Mouse (Mus musculus): ENCODE measurements around the gene Slc10a1. TPM values are rescaled to one million over a fixed set of nuclear protein-coding genes. Genes with fewer than 3 reads are reported as not detected.

Slc10a1 gene
- polyA plus RNA-seq, 1 experiment, result not detected

- Histone ChIP-seq H3K79me2 (ENCODE audit: control insufficient read depth, insufficient read depth) (no peaks in the 10 kb centered on the region), H3K79me3 (ENCODE audit: low read depth) (no peaks in the 10 kb centered on the region), H3ac (ENCODE audit: control insufficient read depth, insufficient read length, low read depth) (no peak overlapping the region), H3K27me3 (ENCODE audit: control insufficient read depth, insufficient read depth, insufficient read length) (no peaks in the 10 kb centered on the region), H3K36me3 (ENCODE audit: control insufficient read depth, insufficient read depth) (no peaks in the 10 kb centered on the region), H3K4me3 (ENCODE audit: insufficient read depth, poor library complexity, severe bottlenecking) (no peak overlapping the region)
- TF ChIP-seq FOSL1 (IDR thresholded peaks at IDR 0.05; ENCODE audit: insufficient read depth, low read length, poor library complexity, severe bottlenecking), result no peak
- TF ChIP-seq USF1 (IDR thresholded peaks at IDR 0.05; ENCODE audit: low read depth), result no peak
- TF ChIP-seq MYOD1 (IDR thresholded peaks at IDR 0.05; ENCODE audit: control insufficient read depth, insufficient read length, low read depth), result no peak
- TF ChIP-seq CTCF (IDR thresholded peaks at IDR 0.05; ENCODE audit: control insufficient read depth, insufficient read depth, insufficient read length), result no peak
- TF ChIP-seq MAX (IDR thresholded peaks at IDR 0.05), result no peak
- no peak for TF ChIP-seq MYOG (IDR thresholded peaks at IDR 0.05; ENCODE audit: control insufficient read depth, extremely low read depth, insufficient read length)
- no peak for TF ChIP-seq CEBPB (IDR thresholded peaks at IDR 0.05; ENCODE audit: low read depth)
Measured at GRCm38 (mm10) chr12:80930141-80930540, 38.4 kb downstream of the Slc10a1 start.

DNA sequence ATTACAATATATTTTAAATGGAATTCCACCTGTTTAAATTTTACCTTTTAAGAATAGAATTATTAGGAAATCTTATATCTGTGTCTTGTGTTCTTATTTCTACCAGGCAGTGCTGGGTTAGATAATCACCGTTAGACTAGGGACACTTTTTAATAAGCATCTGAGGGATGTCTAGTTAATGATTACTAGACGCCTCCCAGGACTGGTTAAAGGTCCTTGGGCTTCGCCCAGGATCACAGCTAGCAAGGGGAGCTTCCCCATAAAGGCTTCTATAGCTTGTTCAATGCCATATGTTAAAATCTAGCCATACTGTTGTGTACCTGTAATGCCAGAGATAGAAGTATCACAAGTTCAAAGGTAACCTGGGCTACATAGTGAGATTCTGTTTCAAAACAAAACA is 39.6 kb downstream of the Slc10a1 start:
- TF ChIP-seq FOSL1 (IDR thresholded peaks at IDR 0.05; ENCODE audit: insufficient read depth, low read length, poor library complexity, severe bottlenecking) (no peak), MYOD1 (IDR thresholded peaks at IDR 0.05; ENCODE audit: control insufficient read depth, insufficient read length, low read depth) (no peak), MYOG (IDR thresholded peaks at IDR 0.05; ENCODE audit: control insufficient read depth, extremely low read depth, insufficient read length) (no peak), CEBPB (IDR thresholded peaks at IDR 0.05; ENCODE audit: low read depth) (no peak), CTCF (IDR thresholded peaks at IDR 0.05; ENCODE audit: control insufficient read depth, insufficient read depth, insufficient read length) (no peak), MAX (IDR thresholded peaks at IDR 0.05) (no peak), USF1 (IDR thresholded peaks at IDR 0.05; ENCODE audit: low read depth) (no peak)
- H3K79me2 ChIP-seq (ENCODE audit: control insufficient read depth, insufficient read depth), result no peaks in the 10 kb centered on the region
- no peaks in the 10 kb centered on the region for H3K27me3 ChIP-seq (ENCODE audit: control insufficient read depth, insufficient read depth, insufficient read length)
- no peaks in the 10 kb centered on the region for H3K36me3 ChIP-seq (ENCODE audit: control insufficient read depth, insufficient read depth)
- H3ac ChIP-seq (ENCODE audit: control insufficient read depth, insufficient read length, low read depth), result no peak overlapping the region
- no peaks in the 10 kb centered on the region for H3K79me3 ChIP-seq (ENCODE audit: low read depth)
- no peak overlapping the region for H3K4me3 ChIP-seq (ENCODE audit: insufficient read depth, poor library complexity, severe bottlenecking)

DNA sequence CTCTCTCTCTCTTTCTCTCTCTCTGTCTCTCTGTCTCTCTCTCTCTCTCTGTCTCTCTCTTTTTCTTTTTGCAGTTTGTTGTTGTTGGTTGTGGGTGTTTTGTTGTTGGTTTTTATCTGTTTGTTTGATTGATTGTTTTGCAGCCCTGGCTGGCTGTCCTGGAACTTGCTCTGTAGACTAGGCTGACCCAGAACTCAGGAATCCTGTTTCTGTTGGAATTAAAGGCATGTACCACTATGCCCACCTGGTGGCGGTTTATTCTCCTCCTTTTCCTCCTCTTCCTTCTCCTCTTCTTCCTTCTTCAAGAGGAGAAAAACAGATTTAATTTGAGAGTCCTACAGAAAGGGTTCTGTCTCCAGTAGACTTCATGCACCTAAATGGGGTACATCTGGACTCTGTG is 41.0 kb downstream of the Slc10a1 start:
- no peak overlapping the region for H3ac ChIP-seq (ENCODE audit: control insufficient read depth, insufficient read length, low read depth)
- H3K79me2 ChIP-seq (ENCODE audit: control insufficient read depth, insufficient read depth), result no peaks in the 10 kb centered on the region
- H3K27me3 ChIP-seq (ENCODE audit: control insufficient read depth, insufficient read depth, insufficient read length), result peaks cover 5% of the 10 kb centered on the region
- no peaks in the 10 kb centered on the region for H3K79me3 ChIP-seq (ENCODE audit: low read depth)
- TF ChIP-seq CEBPB (IDR thresholded peaks at IDR 0.05; ENCODE audit: low read depth) (no peak), MYOD1 (IDR thresholded peaks at IDR 0.05; ENCODE audit: control insufficient read depth, insufficient read length, low read depth) (no peak), MAX (IDR thresholded peaks at IDR 0.05) (no peak), FOSL1 (IDR thresholded peaks at IDR 0.05; ENCODE audit: insufficient read depth, low read length, poor library complexity, severe bottlenecking) (no peak)
- H3K36me3 ChIP-seq (ENCODE audit: control insufficient read depth, insufficient read depth), result no peaks in the 10 kb centered on the region
- no peak overlapping the region for H3K4me3 ChIP-seq (ENCODE audit: insufficient read depth, poor library complexity, severe bottlenecking)

DNA sequence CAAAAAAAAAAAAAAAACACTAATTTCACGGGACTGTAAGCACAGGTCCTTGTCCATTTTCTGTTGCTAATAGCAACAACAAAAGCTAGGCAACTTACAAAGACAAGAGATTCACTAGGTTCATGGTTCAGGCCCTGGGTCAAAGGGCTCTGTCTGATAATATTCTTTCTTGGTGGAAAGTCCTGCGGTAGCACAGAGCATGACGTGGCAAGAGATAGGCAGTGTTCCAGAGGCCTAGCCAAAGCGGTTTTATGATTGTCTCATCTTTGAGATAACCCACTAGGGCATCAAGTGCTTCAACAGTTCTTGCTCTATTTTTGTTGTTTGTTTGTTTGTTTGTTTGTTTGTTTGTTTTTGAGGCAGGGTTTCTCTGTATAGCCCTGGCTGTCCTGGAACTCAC is 42.0 kb downstream of the Slc10a1 start:
- no peak overlapping the region for H3K4me3 ChIP-seq (ENCODE audit: insufficient read depth, poor library complexity, severe bottlenecking)
- H3ac ChIP-seq (ENCODE audit: control insufficient read depth, insufficient read length, low read depth), result no peak overlapping the region
- no peaks in the 10 kb centered on the region for H3K79me2 ChIP-seq (ENCODE audit: control insufficient read depth, insufficient read depth)
- H3K27me3 ChIP-seq (ENCODE audit: control insufficient read depth, insufficient read depth, insufficient read length), result peaks cover 9% of the 10 kb centered on the region
- H3K36me3 ChIP-seq (ENCODE audit: control insufficient read depth, insufficient read depth), result no peaks in the 10 kb centered on the region
- TF ChIP-seq FOSL1 (IDR thresholded peaks at IDR 0.05; ENCODE audit: insufficient read depth, low read length, poor library complexity, severe bottlenecking) (no peak), CEBPB (IDR thresholded peaks at IDR 0.05; ENCODE audit: low read depth) (no peak), MYOG (IDR thresholded peaks at IDR 0.05; ENCODE audit: control insufficient read depth, extremely low read depth, insufficient read length) (no peak), MYOD1 (IDR thresholded peaks at IDR 0.05; ENCODE audit: control insufficient read depth, insufficient read length, low read depth) (no peak), MAX (IDR thresholded peaks at IDR 0.05) (no peak), USF1 (IDR thresholded peaks at IDR 0.05; ENCODE audit: low read depth) (no peak), CTCF (IDR thresholded peaks at IDR 0.05; ENCODE audit: control insufficient read depth, insufficient read depth, insufficient read length) (no peak)
- no peaks in the 10 kb centered on the region for H3K79me3 ChIP-seq (ENCODE audit: low read depth)

- no peaks in the 10 kb centered on the region for H3K79me3 ChIP-seq (ENCODE audit: low read depth)
- H3K27me3 ChIP-seq (ENCODE audit: control insufficient read depth, insufficient read depth, insufficient read length), result peaks cover 12% of the 10 kb centered on the region
- TF ChIP-seq USF1 (IDR thresholded peaks at IDR 0.05; ENCODE audit: low read depth), result no peak
- no peak for TF ChIP-seq CTCF (IDR thresholded peaks at IDR 0.05; ENCODE audit: control insufficient read depth, insufficient read depth, insufficient read length)
- no peak for TF ChIP-seq MYOG (IDR thresholded peaks at IDR 0.05; ENCODE audit: control insufficient read depth, extremely low read depth, insufficient read length)
- no peak for TF ChIP-seq MYOD1 (IDR thresholded peaks at IDR 0.05; ENCODE audit: control insufficient read depth, insufficient read length, low read depth)
- no peak for TF ChIP-seq MAX (IDR thresholded peaks at IDR 0.05)
- H3ac ChIP-seq (ENCODE audit: control insufficient read depth, insufficient read length, low read depth), result no peak overlapping the region
- H3K4me3 ChIP-seq (ENCODE audit: insufficient read depth, poor library complexity, severe bottlenecking), result no peak overlapping the region
- H3K79me2 ChIP-seq (ENCODE audit: control insufficient read depth, insufficient read depth), result no peaks in the 10 kb centered on the region
- H3K36me3 ChIP-seq (ENCODE audit: control insufficient read depth, insufficient read depth), result no peaks in the 10 kb centered on the region
Measured at GRCm38 (mm10) chr12:80925919-80926318, 42.6 kb downstream of the Slc10a1 start.

DNA sequence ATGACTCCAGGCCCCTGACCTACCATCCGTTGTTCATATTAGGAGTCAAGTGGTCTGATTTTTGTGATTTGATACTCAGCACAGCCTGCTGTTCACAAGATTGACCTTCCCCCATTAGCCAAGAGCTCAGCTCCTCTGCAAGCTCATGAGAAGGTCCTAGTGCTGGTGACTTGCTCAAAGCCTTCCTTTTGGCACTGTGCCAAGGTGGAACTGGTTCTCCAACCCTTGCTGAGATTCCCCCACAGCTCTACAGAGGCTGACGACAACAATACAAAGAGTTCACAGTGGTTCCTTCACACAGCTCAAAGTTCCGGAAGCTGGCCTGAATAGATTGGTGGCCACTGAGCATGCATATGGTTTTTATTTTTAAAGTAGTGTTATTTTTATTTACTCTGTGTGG is 44.3 kb downstream of the Slc10a1 start:
- no peaks in the 10 kb centered on the region for H3K36me3 ChIP-seq (ENCODE audit: control insufficient read depth, insufficient read depth)
- H3ac ChIP-seq (ENCODE audit: control insufficient read depth, insufficient read length, low read depth), result no peak overlapping the region
- H3K27me3 ChIP-seq (ENCODE audit: control insufficient read depth, insufficient read depth, insufficient read length), result peaks cover 15% of the 10 kb centered on the region
- H3K79me2 ChIP-seq (ENCODE audit: control insufficient read depth, insufficient read depth), result no peaks in the 10 kb centered on the region
- H3K79me3 ChIP-seq (ENCODE audit: low read depth), result no peaks in the 10 kb centered on the region
- TF ChIP-seq USF1 (IDR thresholded peaks at IDR 0.05; ENCODE audit: low read depth) (no peak), MAX (IDR thresholded peaks at IDR 0.05) (no peak), MYOD1 (IDR thresholded peaks at IDR 0.05; ENCODE audit: control insufficient read depth, insufficient read length, low read depth) (no peak), MYOG (IDR thresholded peaks at IDR 0.05; ENCODE audit: control insufficient read depth, extremely low read depth, insufficient read length) (no peak)
- H3K4me3 ChIP-seq (ENCODE audit: insufficient read depth, poor library complexity, severe bottlenecking), result no peak overlapping the region
